Mouse (Mus musculus) midbrain, embryonic 16.5 days (tissue): ENCODE measurements around the gene Olfr998. TPM values are rescaled to one million over a fixed set of nuclear protein-coding genes. Genes with fewer than 3 reads are reported as not detected.
"Not testable (repeated sequence)": the region's sequence is repeated elsewhere in the genome, so short reads cannot be mapped to it uniquely, and the experiment has no call there.

Source experiments
- ATAC-seq: fragments of 200-750 bp; cut with Nextera tagmentation; 2 replicates; pipeline ENCODE4 v1.8.0; 2017; ENCODE audit warnings: moderate TSS enrichment
- H3K27ac ChIP-seq: fragments of 300-500 bp; sonication (generic); 2 replicates; pipeline ENCODE4 v1.5.1; 2014; ENCODE audit warnings: mild to moderate bottlenecking, low read length, mixed read lengths
- H3K27me3 ChIP-seq: fragments of 300-500 bp; sonication (generic); 2 replicates; pipeline ENCODE4 v1.6.1; 2014; ENCODE audit warnings: low read depth, low read length, mixed read lengths; ENCODE audit not compliant: control insufficient read depth, insufficient read depth
- H3K36me3 ChIP-seq: fragments of 300-500 bp; sonication (generic); 2 replicates; pipeline ENCODE4 v1.6.1; 2014; ENCODE audit warnings: mild to moderate bottlenecking, low read length, moderate library complexity, mixed read lengths; ENCODE audit not compliant: control insufficient read depth, insufficient read depth
- H3K4me1 ChIP-seq: fragments of 300-500 bp; sonication (generic); 2 replicates; pipeline ENCODE4 v1.6.1; 2014; ENCODE audit warnings: mild to moderate bottlenecking, low read length, mixed read lengths; ENCODE audit not compliant: control insufficient read depth, insufficient read depth
- H3K4me2 ChIP-seq: fragments of 300-500 bp; sonication (generic); 2 replicates; pipeline ENCODE4 v1.6.1; 2014; ENCODE audit warnings: mild to moderate bottlenecking, low read length, mixed read lengths
- H3K4me3 ChIP-seq: fragments of 300-500 bp; sonication (generic); 2 replicates; pipeline ENCODE4 v1.5.1; 2014; ENCODE audit warnings: low read depth, mild to moderate bottlenecking, low read length, moderate library complexity, mixed read lengths
- H3K9ac ChIP-seq: fragments of 300-500 bp; sonication (generic); 2 replicates; pipeline ENCODE4 v1.6.1; 2014; ENCODE audit warnings: low read depth, low read length, mixed read lengths
- H3K9me3 ChIP-seq: fragments of 300-500 bp; sonication (generic); replicated peaks from 2 replicates; pipeline ENCODE4 v1.6.1; 2014; ENCODE audit warnings: mild to moderate bottlenecking, low read length, mixed read lengths; ENCODE audit not compliant: control insufficient read depth, poor library complexity, severe bottlenecking
- WGBS: fragments of 180-500 bp; shearing (Covaris S2); extraction: QIAGEN DNeasy Blood & Tissue Kit; methylation state at CpG from one replicate; pipeline ENCODE4 v1.1.7; 2014; 5-methylcytosine and 5-hydroxymethylcytosine counted together
- polyA plus RNA-seq: library from polyadenylated mRNA; unstranded; fragments of >200 nt; fragmentation: Nextera tagmentation; extraction: Ambion mirVana; gene quantifications from 2 replicates; pipeline ENCODE4 v1.2.1, GENCODE M21; 2015

Gene Olfr998
- not detected in 2 replicates for polyA plus RNA-seq

DNA sequence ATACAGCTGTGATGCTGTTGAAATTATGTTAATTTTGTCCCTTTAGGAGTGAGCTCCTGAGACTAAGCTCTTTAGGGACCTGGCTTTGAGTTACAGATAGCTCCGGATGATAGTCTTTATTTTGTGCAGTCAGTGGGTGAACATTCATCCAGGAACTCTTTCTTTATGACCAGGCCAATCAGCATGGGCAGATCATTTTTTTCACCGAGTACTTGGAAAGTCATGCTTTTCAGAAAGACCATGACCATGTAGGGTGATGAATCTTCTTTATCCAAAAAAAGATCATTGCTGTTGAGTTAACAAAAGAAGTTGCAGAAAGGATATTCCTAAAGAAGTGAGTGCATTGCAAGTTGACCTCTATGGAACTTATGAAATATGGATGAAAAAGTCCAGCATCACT, at the start of gene Olfr998:
TSS of gene Olfr998 (plus strand) at position 301 of the 400 bp plus-strand sequence.
- not testable (repeated sequence) for H3K4me3 ChIP-seq, H3K27ac ChIP-seq, H3K36me3 ChIP-seq, H3K27me3 ChIP-seq, H3K9me3 ChIP-seq, H3K4me2 ChIP-seq, H3K4me1 ChIP-seq, ATAC-seq, H3K9ac ChIP-seq
- WGBS = 65% methylated on average over 2 of the region's 2 CpGs

DNA sequence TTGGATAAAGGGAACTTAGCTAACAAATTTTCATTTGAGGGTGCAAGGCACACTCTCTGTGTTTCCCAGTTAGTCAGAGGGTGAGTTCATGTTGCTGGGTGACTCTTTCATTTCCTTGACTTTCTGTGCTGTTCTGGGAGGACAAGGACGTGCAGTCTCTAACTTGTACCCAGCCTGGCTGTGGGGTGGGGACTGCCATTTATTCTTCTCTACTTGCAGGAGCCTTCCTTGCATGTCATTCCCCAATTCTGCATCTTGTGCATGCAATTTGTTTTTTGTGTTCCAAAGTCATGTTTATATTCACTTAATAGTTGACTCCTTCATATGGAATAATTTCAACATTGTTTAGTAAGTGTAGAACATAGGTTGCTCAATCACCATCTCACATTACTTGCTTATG, 33.9 kb upstream of the Olfr998 start:
- H3K36me3 ChIP-seq = no peaks in the 10 kb centered on the region
- no peak overlapping the region for H3K27ac ChIP-seq
- 70% methylated on average over 1 of the region's 1 CpGs for WGBS
- H3K4me2 ChIP-seq = no peak overlapping the region
- H3K9ac ChIP-seq = no peak overlapping the region
- no peak overlapping the region for H3K4me3 ChIP-seq
- no peaks in the 10 kb centered on the region for H3K4me1 ChIP-seq
- ATAC-seq = no peak
- H3K9me3 ChIP-seq = no peaks in the 10 kb centered on the region
- no peaks in the 10 kb centered on the region for H3K27me3 ChIP-seq

- H3K9ac ChIP-seq = no peak overlapping the region
- 73% methylated on average over 4 of the region's 4 CpGs for WGBS
- no peak for ATAC-seq
- no peaks in the 10 kb centered on the region for H3K4me1 ChIP-seq
- no peaks in the 10 kb centered on the region for H3K27me3 ChIP-seq
- no peak overlapping the region for H3K27ac ChIP-seq
- no peak overlapping the region for H3K4me3 ChIP-seq
- H3K4me2 ChIP-seq = no peak overlapping the region
- H3K9me3 ChIP-seq = no peaks in the 10 kb centered on the region
- H3K36me3 ChIP-seq = no peaks in the 10 kb centered on the region
These were observed 28.5 kb upstream of the Olfr998 start for GRCm38 (mm10) chr2:85560226-85560625.

- 23% methylated on average over 4 of the region's 4 CpGs for WGBS
- ATAC-seq = peak; percentile 82
These were observed 27.6 kb upstream of the Olfr998 start for GRCm38 (mm10) chr2:85561187-85561586.

DNA sequence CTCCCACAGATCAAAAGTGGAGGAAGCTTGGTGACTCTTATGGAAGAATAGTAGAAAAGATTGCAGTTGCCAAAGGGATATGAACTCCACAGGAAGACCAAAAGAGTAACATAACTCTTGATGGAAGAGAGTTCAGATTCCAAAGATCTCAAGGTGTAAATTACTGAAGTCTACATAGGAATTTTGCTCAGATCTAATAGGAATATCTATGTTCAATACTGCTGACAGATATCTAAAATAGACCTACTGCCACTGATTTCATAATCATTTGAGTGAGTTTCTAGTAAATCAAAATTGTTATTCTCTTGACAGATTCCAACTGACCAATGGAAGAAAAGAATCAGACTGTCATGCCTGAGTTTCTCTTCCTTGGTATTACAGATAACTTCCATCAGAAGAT, 9.8 kb upstream of the Olfr998 start, which contains the start of gene Olfr996:
TSS of gene Olfr996 (plus strand) at position 301 of the 400 bp plus-strand sequence.
- Histone ChIP-seq H3K27me3 (no peaks in the 10 kb centered on the region), H3K4me2 (no peak within 1 kb of the TSS), H3K9me3 (no peaks in the 10 kb centered on the region), H3K4me1 (no peaks in the 10 kb centered on the region), H3K9ac (no peak within 1 kb of the TSS), H3K4me3 (no peak within 1 kb of the TSS), H3K36me3 (no peaks in the 10 kb centered on the region), H3K27ac (no peak within 1 kb of the TSS)
- ATAC-seq = no peak

More at GRCm38 (mm10) chr2:85561187-85561586, 27.6 kb upstream of the Olfr998 start:
- Histone ChIP-seq H3K4me2 (no peak overlapping the region), H3K9ac (no peak overlapping the region), H3K4me1 (no peaks in the 10 kb centered on the region), H3K27ac (no peak overlapping the region), H3K27me3 (no peaks in the 10 kb centered on the region), H3K36me3 (no peaks in the 10 kb centered on the region), H3K4me3 (no peak overlapping the region), H3K9me3 (no peaks in the 10 kb centered on the region)

DNA sequence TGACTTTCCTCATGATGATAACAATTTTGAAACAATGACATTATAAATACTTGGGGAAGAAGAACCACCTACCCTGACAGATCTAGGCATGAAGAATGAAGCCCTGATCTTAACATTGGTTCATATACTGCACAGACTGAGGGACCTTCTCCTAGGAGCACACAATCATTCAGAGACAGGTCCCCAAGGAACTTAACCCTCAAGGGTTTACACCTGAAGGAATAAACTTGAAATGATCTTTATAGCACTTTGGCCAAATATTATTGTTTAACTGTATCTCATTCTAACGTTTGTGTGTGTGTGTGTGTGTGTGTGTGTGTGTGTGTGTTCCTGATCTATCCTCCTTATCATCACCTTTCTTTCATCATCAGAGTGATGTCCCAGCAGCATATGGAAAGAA, 23.1 kb downstream of the Olfr998 start, which contains the start of gene Olfr1000:
TSS of gene Olfr1000 (minus strand) at position 101 of the 400 bp plus-strand sequence.
- Histone ChIP-seq H3K4me1 (no peaks in the 10 kb centered on the region), H3K9me3 (no peaks in the 10 kb centered on the region), H3K27ac (no peak within 1 kb of the TSS), H3K36me3 (no peaks in the 10 kb centered on the region), H3K27me3 (no peaks in the 10 kb centered on the region), H3K4me3 (no peak within 1 kb of the TSS), H3K4me2 (no peak within 1 kb of the TSS), H3K9ac (no peak within 1 kb of the TSS)
- ATAC-seq = no peak
- WGBS = 84% methylated on average over 1 of the region's 1 CpGs

Other genes with a start within 250 kb of the Olfr998 start
- not detected in 2 replicates for gene Olfr987, start 249.6 kb upstream of the Olfr998 start, polyA plus RNA-seq
- gene Olfr988, start 225.7 kb upstream of the Olfr998 start, polyA plus RNA-seq = not detected in 2 replicates
- gene Olfr992, start 179.5 kb upstream of the Olfr998 start, polyA plus RNA-seq = not detected in 2 replicates
- gene Olfr993, start 174.1 kb upstream of the Olfr998 start, polyA plus RNA-seq = not detected in 2 replicates
- not detected in 2 replicates for gene Olfr994, start 152.5 kb upstream of the Olfr998 start, polyA plus RNA-seq
- gene Olfr995, start 145.3 kb upstream of the Olfr998 start, polyA plus RNA-seq = not detected in 2 replicates
- 0.26 and 0.28 TPM in 2 replicates for gene 4833423E24Rik, start 69.9 kb upstream of the Olfr998 start, polyA plus RNA-seq
- gene Olfr996, start 9.7 kb upstream of the Olfr998 start, polyA plus RNA-seq = not detected in 2 replicates
- gene Olfr1000, start 23.0 kb downstream of the Olfr998 start, polyA plus RNA-seq = not detected in 2 replicates
- gene Olfr1002, start 61.8 kb downstream of the Olfr998 start, polyA plus RNA-seq = not detected in 2 replicates
- gene Olfr154, start 75.5 kb downstream of the Olfr998 start, polyA plus RNA-seq = not detected in 2 replicates
- gene Olfr1006, start 89.8 kb downstream of the Olfr998 start, polyA plus RNA-seq = not detected in 2 replicates
- not detected in 2 replicates for gene Olfr1008, start 100.5 kb downstream of the Olfr998 start, polyA plus RNA-seq
- gene Olfr1009, start 126.5 kb downstream of the Olfr998 start, polyA plus RNA-seq = not detected in 2 replicates
- not detected in 2 replicates for gene Olfr1012, start 173.8 kb downstream of the Olfr998 start, polyA plus RNA-seq
- not detected in 2 replicates for gene Olfr1013, start 178.2 kb downstream of the Olfr998 start, polyA plus RNA-seq
- not detected in 2 replicates for gene Olfr1014, start 183.8 kb downstream of the Olfr998 start, polyA plus RNA-seq
- not detected in 2 replicates for gene Olfr1015, start 193.1 kb downstream of the Olfr998 start, polyA plus RNA-seq
- gene Olfr1016, start 213.6 kb downstream of the Olfr998 start, polyA plus RNA-seq = not detected in 2 replicates
- gene Olfr1018, start 229.5 kb downstream of the Olfr998 start, polyA plus RNA-seq = not detected in 2 replicates